Mouse (Mus musculus) liver, embryonic 14.5 days (tissue): ENCODE measurements at regions not wholly inside any gene's neighbourhood (a gene's known extent, or its start where the extent isn't known, plus 50 kb on each side); places are given as distances from the start of the nearest gene placed in this dataset.

Experiments used
- CTCF ChIP-seq: IDR thresholded peaks from 2 replicates; pipeline ENCODE4 v1.5.1; 2016; ENCODE audit warnings: antibody characterized with exemption, low read depth, control low read depth
- EP300 ChIP-seq: IDR thresholded peaks from 2 replicates; pipeline ENCODE4 v1.6.1; 2016; ENCODE audit warnings: antibody characterized with exemption, low read depth

GRCm38 (mm10) chr3:156353430-156353829, 208.2 kb upstream of the Negr1 start:
- TF ChIP-seq CTCF (no peak), EP300 (no peak)
